Mouse (Mus musculus) yolk sac, embryonic 10.5 days (tissue): ENCODE measurements around the gene Rapgef1.

ENCODE experiments used
- DNase-seq: peaks from one replicate; pipeline ENCODE4 v3.0.0-alpha.2; 2017; ENCODE audit warnings: low spot score

Rapgef1 gene

GRCm38 (mm10) chr2:29672746-29673536 is 53.4 kb downstream of the Rapgef1 start:
- no peak for DNase-seq

DNA sequence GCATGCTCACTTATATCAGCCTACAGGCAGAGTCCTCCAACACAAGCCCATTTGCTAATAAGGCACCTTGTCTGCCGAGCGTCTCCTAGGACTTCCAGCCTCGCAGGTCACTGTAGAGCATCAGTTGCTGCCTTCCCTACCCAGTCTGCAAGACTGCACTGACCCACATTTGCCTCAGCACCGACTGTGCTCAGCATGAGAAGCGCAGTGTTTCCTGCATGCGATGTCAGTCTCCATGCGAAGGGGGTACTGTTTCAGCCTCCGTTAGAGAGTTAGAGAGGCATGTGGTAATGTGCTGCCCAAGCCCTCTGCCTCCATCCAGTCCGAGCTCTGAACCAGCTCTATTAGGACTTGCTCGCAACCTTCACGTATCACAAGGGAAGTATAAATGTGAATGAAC is 54.6 kb downstream of the Rapgef1 start:
- DNase-seq = no peak

DNA sequence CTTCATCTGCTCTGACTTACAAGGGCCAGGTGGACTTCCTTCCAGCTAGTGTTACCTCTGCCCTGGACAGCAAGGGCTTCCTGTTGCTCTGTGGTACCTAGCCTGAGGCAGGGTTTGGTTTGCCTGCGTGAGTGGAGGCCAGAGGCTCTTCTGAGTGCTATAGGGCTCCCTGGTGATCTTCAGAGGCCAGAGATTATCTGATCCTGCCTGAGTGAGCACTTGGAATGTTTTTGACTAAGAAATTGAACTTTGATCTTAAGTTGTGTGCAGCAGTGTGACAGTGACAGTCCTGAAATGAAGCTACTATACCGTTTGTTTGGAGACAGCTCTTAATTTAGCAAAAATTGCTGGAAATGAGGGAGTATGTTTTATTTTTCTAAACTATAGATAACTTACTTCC is 55.0 kb downstream of the Rapgef1 start:
- DNase-seq = peak; percentile 22

GRCm38 (mm10) chr2:29675846-29676245 is 56.3 kb downstream of the Rapgef1 start:
- DNase-seq = no peak

GRCm38 (mm10) chr2:29676513-29676912 is 57.0 kb downstream of the Rapgef1 start:
- DNase-seq = no peak

- peak; percentile 83 for DNase-seq
Measured at GRCm38 (mm10) chr2:29677842-29678241, 58.3 kb downstream of the Rapgef1 start.

- no peak for DNase-seq
Measured at GRCm38 (mm10) chr2:29678524-29678923, 59.0 kb downstream of the Rapgef1 start.

- DNase-seq = no peak
Measured at GRCm38 (mm10) chr2:29679710-29680584, 60.4 kb downstream of the Rapgef1 start.

- DNase-seq = no peak
Measured at GRCm38 (mm10) chr2:29683261-29683999, 63.9 kb downstream of the Rapgef1 start.

DNA sequence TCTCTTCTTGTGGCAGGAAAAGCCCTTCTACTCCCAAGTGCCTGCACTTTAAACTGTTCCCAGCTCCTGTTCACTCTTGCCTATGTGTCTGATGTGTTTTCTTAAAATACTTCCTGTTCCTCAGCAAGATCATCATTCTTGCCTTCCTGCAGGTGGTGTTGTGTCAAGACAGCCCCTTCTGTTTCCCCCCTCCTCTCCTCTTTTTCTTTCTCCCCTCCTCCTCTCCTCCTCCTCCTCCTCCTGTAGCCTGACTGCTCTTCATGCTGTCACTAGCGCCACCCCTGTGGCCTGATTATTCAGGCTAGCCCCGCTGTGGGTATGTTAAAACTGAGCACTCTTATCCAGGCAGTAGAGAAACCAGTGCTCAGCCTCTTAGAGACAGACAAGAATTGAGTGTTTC is 65.0 kb downstream of the Rapgef1 start:
- DNase-seq = no peak

DNA sequence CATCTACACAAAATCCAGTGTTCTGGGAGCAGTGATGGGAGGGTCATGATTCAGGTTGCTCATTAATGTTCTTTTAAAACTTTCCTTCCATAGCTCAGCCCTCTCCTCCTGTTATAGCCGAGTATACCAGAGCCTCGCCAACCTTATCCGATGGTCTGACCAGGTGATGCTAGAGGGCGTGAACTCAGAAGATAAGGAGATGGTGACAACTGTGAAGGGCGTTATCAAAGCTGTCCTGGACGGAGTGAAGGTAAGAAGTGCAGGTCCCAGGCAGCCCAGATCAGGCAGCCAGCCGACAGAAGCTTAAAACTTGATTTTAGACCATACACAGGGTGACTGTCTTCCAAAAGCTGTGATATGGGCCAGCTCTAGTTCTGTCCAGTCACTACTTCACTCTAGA is 69.5 kb downstream of the Rapgef1 start:
- DNase-seq = no peak

- no peak for DNase-seq
Measured at GRCm38 (mm10) chr2:29689495-29689894, 70.0 kb downstream of the Rapgef1 start.

DNA sequence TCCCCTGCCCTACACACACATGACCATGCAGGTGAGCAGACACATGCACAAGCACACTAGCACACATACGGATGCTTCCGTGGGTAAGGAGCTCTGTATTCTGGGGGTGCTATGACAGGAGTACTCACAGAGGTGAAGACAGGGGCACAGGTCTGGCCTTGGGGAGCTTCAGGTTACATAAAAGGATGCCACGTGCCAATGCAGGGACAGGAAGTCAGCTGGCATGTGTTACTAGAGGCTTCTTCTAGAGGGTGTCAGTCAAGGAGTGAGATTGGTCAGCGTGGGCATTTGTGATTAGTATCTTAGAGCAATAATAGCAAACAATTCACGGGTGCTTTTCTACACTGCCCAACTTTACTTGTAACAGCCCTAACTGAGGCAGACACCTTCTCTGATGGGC is 71.5 kb downstream of the Rapgef1 start:
- no peak for DNase-seq

GRCm38 (mm10) chr2:29691507-29691906 is 72.0 kb downstream of the Rapgef1 start:
- DNase-seq = no peak

DNA sequence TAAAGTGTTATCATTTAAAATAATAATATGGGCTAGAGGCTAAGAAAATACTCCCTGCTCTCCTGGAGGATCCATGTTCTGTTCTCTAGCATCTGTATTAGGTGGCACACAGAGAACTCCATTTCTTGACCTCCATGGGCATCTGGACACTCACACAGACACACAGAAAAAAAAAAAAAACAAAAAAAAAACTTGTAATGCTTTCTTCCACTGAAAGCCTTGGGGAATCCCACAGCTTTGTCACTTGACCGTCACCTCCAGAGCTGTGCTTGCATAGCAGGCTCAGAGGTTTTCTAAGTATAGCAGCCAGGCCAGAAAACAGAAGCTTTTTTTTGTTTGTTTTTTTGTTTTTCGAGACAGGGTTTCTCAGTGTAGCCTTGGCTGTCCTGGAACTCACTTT is 72.7 kb downstream of the Rapgef1 start:
- DNase-seq = no peak

DNA sequence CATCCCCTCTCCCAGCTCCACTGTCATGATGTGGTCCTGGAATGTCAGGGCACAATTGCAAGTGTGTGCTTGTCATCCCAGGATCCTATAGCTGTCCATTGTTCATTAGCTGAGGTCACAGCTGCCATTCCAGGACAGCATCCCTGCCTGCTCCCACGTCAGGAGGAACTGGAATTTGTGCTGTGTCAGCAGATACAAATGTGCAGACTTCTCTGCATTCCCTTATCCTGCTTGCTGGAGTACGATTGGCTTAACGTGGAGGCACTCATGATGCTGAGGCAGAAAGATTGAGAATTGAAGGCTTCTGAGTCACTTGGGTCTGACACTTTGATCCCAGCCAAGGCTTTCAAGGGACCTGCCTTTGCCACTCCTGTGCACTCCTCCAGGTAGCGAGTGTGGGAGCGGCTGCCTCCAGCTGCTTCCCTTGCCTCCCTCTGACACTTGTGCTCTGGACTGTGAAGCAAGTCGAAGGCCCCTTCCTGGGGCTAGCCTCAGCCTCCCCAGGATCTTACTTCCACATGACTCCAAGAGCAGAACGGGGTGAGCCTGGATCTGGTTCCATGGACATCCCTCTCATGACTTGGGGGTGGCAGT is 76.8 kb downstream of the Rapgef1 start:
- no peak for DNase-seq

DNA sequence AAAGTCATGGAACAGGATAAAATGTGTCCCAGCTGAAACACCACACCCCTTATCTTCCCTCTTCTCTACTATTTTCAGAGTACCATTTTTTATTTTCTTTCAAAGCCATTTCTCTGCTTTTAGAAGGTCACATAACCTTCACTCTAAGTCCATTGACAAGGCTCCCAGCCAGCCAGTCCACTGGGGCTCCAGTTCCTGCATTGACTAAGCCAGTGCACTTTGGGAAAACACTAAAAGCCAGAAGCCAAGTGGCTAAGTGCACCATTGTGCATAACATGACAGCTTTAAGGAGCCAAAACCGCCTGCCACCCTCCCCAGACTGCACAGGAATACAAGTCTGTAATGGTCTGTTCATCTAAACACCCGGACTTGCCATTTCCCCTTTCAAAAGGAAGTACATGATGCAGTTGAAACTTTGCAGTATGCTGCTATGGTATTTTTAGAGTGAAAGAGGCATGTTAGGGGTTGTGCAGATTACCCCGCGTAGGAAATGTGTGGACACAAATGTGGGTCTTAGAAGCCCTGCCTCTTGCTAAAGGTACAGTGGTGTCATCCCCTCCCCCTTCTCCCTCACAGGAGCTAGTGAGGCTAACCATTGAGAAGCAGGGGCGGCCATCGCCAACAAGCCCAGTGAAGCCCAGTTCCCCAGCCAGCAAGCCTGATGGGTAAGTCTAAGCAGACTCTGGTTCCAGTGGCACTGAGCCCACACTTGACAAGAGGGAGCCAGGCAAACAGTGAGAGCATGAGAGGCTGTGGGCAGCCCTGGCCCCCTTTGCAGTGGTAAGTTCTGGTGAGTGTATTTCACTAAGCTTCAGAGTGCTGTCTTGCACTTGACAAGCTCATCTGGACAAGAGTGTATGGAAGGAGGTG is 79.1 kb downstream of the Rapgef1 start:
- no peak for DNase-seq

DNA sequence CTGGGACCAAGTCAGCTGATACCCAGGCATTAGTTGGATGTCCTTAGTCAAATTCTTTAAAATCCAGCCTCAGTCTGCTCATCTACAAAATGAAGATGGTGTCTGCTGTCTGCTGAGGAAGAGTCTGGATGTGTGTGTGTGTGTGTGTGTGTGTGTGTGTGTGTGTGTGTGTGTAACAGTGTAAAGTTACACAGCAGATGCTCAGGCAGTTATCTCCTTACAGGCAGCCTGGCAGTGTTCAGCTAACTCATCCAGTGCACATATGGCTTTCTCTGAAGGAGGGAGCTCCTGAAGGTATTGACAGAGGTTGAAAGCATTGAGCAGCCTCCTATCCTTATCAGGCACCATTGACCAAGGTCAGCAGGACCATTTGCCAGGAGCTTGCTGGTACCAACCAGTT is 81.4 kb downstream of the Rapgef1 start:
- no peak for DNase-seq

DNA sequence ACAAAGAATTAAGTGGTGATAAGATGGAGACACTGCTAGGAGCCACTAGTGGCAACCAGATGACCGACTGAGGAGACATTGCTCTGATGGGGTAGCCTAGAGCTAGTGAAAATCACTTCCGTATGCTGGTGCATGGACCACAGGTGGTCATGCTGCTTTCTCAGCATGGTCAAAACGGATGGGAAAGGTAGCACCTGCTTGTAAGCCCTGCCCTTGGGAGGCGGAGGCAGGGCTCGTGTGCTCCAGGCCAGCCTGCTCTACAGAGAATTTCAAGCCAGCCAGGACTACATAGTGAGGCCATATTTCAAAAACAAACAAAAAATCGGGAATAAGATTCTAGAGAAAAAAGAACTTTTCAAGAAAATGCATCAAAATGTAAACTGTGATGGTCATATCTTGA is 81.9 kb downstream of the Rapgef1 start:
- no peak for DNase-seq

DNA sequence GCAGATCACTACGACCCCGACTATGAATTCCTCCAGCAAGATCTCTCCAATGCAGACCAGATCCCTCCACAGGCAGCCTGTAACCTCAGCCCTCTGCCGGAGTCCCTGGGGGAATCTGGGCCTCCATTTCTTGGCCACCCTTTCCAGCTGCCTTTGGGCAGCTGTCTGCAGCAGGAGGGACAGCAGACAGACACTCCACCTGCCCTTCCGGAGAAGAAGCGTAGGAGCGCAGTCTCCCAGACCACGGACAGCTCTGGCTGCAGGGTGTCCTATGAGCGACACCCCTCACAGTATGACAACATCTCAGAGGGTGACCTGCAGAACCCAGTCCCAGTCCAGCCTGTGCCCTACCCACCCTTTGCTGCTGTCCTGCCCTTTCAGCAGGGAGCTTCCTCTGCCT is 82.7 kb downstream of the Rapgef1 start:
- DNase-seq = no peak
